Mouse (Mus musculus) G1E (cell line): ENCODE measurements around the gene Cotl1. TPM values are rescaled to one million over a fixed set of nuclear protein-coding genes. Genes with fewer than 3 reads are reported as not detected.
A peak's percentile ranks its signal among the peaks of the same experiment; 100 is the strongest.

Experiments
- ATAC-seq: 2 replicates; pipeline ENCODE4 v1.8.0; 2016; ENCODE audit warnings: mild to moderate bottlenecking; ENCODE audit not compliant: insufficient number of reproducible peaks, poor library complexity, low FRiP score, severe bottlenecking; ENCODE audit errors: extremely low read depth
- DNase-seq: peaks from one replicate; pipeline ENCODE4 v3.0.0; 2012; ENCODE audit warnings: low spot score
- H3K27me3 ChIP-seq: 2 replicates; pipeline ENCODE4 v1.6.1; 2012; ENCODE audit warnings: mild to moderate bottlenecking, low read length, inconsistent platforms; ENCODE audit not compliant: insufficient read depth
- H3K36me3 ChIP-seq: replicated peaks from 2 replicates; pipeline ENCODE3; 2012; ENCODE audit warnings: mild to moderate bottlenecking, inconsistent platforms
- H3K4me1 ChIP-seq: 2 replicates; pipeline ENCODE4 v1.6.1; 2012; ENCODE audit warnings: low read depth, low read length, inconsistent platforms, mixed read lengths; ENCODE audit not compliant: insufficient read depth
- H3K4me3 ChIP-seq: 2 replicates; pipeline ENCODE4 v1.5.1; 2012; ENCODE audit warnings: low read depth, mild to moderate bottlenecking, inconsistent platforms, low read length, moderate library complexity, mixed read lengths
- H3K9me3 ChIP-seq: replicated peaks from 2 replicates; pipeline ENCODE4 v1.6.1; 2012; ENCODE audit warnings: inconsistent platforms
- CTCF ChIP-seq: IDR thresholded peaks from 2 replicates; pipeline ENCODE4 v1.5.1; 2012; ENCODE audit warnings: low read depth, low read length, inconsistent platforms, mixed read lengths
- GATA1 ChIP-seq: IDR thresholded peaks from 2 replicates; pipeline ENCODE4 v1.6.1; 2012; ENCODE audit warnings: borderline replicate concordance, low read length, inconsistent platforms, mixed read lengths
- GATA2 ChIP-seq: IDR thresholded peaks from 2 replicates; pipeline ENCODE4 v1.6.1; 2012; ENCODE audit warnings: low read depth, low read length, inconsistent platforms, borderline replicate concordance
- POLR2AphosphoS5 ChIP-seq: IDR thresholded peaks from 2 replicates; pipeline ENCODE4 v1.6.1; 2012; ENCODE audit warnings: low read depth, low read length, inconsistent platforms; ENCODE audit not compliant: insufficient replicate concordance
- TAL1 ChIP-seq: conservative IDR thresholded peaks from 2 replicates; pipeline ENCODE4 v1.6.1; 2012; ENCODE audit warnings: low read depth, low read length, inconsistent platforms, mixed read lengths
- polyA plus RNA-seq: library from polyadenylated mRNA; stranded (reverse); fragments of >175 nt; gene quantifications from 2 replicates; pipeline ENCODE4 v1.2.3, GENCODE M21; 2012
- total RNA-seq, 2 experiments: library from RNA; stranded (forward) in 1 of 2; stranded (reverse) in 1 of 2; fragments of 200-1000 nt in 1 of 2; fragments of >200 nt in 1 of 2; fragmentation: Nextera tagmentation in 1 of 2; gene quantifications; 2 replicates each; pipeline ENCODE4 v1.2.3; 2014 to 2017

The Cotl1 gene
- total and polyA plus RNA-seq, 3 experiments: 23.9 to 72.5 (median 63.4) TPM

GRCm38 (mm10) chr8:119807687-119808086 lies 32.7 kb downstream of the Cotl1 start:
- no peak for TF ChIP-seq GATA1
- TF ChIP-seq CTCF: no peak
- no peak for TF ChIP-seq POLR2AphosphoS5
- no peak for TF ChIP-seq TAL1
- no peak for TF ChIP-seq GATA2
- Histone ChIP-seq H3K4me3 (no peak overlapping the region), H3K36me3 (no peaks in the 10 kb centered on the region), H3K27me3 (peaks cover 35% of the 10 kb centered on the region), H3K9me3 (no peaks in the 10 kb centered on the region), H3K4me1 (peaks cover 7% of the 10 kb centered on the region)
- DNase-seq: no peak
- no peak for ATAC-seq

GRCm38 (mm10) chr8:119806422-119807263 lies 33.7 kb downstream of the Cotl1 start:
- Histone ChIP-seq H3K27me3 (peaks cover 35% of the 10 kb centered on the region), H3K4me3 (no peak overlapping the region), H3K4me1 (no peaks in the 10 kb centered on the region), H3K36me3 (no peaks in the 10 kb centered on the region), H3K9me3 (no peaks in the 10 kb centered on the region)
- TF ChIP-seq POLR2AphosphoS5 (no peak), CTCF (no peak), GATA1 (no peak), GATA2 (no peak), TAL1 (no peak)
- DNase-seq: no peak
- ATAC-seq: no peak

GRCm38 (mm10) chr8:119805275-119805674 lies 35.1 kb downstream of the Cotl1 start:
- peaks cover 32% of the 10 kb centered on the region for H3K27me3 ChIP-seq
- ATAC-seq: no peak; the same call in 1 of the 2 replicates
- TF ChIP-seq TAL1: no peak
- no peaks in the 10 kb centered on the region for H3K36me3 ChIP-seq
- no peaks in the 10 kb centered on the region for H3K4me1 ChIP-seq
- no peak overlapping the region for H3K4me3 ChIP-seq
- no peak for DNase-seq
- H3K9me3 ChIP-seq: no peaks in the 10 kb centered on the region

GRCm38 (mm10) chr8:119802592-119802991 lies 37.8 kb downstream of the Cotl1 start:
- Histone ChIP-seq H3K9me3 (no peaks in the 10 kb centered on the region), H3K36me3 (no peaks in the 10 kb centered on the region), H3K4me3 (no peak overlapping the region), H3K4me1 (peaks cover 6% of the 10 kb centered on the region), H3K27me3 (peaks cover 33% of the 10 kb centered on the region)
- DNase-seq (no peak), ATAC-seq (no peak)
- peak; percentile 57; the same call in 1 of the 2 replicates for TF ChIP-seq CTCF
- TF ChIP-seq TAL1: no peak
- TF ChIP-seq GATA2: no peak
- no peak for TF ChIP-seq POLR2AphosphoS5
- no peak for TF ChIP-seq GATA1

GRCm38 (mm10) chr8:119801168-119801567 lies 39.2 kb downstream of the Cotl1 start:
- ATAC-seq (no peak), DNase-seq (no peak)
- Histone ChIP-seq H3K4me1 (peaks cover 6% of the 10 kb centered on the region), H3K4me3 (no peak overlapping the region), H3K9me3 (no peaks in the 10 kb centered on the region), H3K27me3 (peaks cover 34% of the 10 kb centered on the region), H3K36me3 (no peaks in the 10 kb centered on the region)
- TF ChIP-seq GATA1 (no peak), POLR2AphosphoS5 (no peak), CTCF (no peak), GATA2 (no peak), TAL1 (no peak)

GRCm38 (mm10) chr8:119798965-119799264 lies 41.4 kb downstream of the Cotl1 start:
- Histone ChIP-seq H3K4me3 (no peak overlapping the region), H3K4me1 (peaks cover 6% of the 10 kb centered on the region), H3K36me3 (no peaks in the 10 kb centered on the region), H3K9me3 (no peaks in the 10 kb centered on the region), H3K27me3 (peaks cover 23% of the 10 kb centered on the region)
- ATAC-seq: no peak
- no peak for DNase-seq
- TF ChIP-seq TAL1: no peak
- TF ChIP-seq CTCF: no peak
- no peak for TF ChIP-seq GATA2
- no peak for TF ChIP-seq POLR2AphosphoS5
- no peak for TF ChIP-seq GATA1

- H3K4me1 ChIP-seq: peaks cover 6% of the 10 kb centered on the region
- no peaks in the 10 kb centered on the region for H3K36me3 ChIP-seq
- H3K9me3 ChIP-seq: no peaks in the 10 kb centered on the region
- H3K4me3 ChIP-seq: no peak overlapping the region
- TF ChIP-seq TAL1: no peak
- TF ChIP-seq GATA2: no peak
- no peak for TF ChIP-seq POLR2AphosphoS5
- no peak for TF ChIP-seq CTCF
- no peak for TF ChIP-seq GATA1
- H3K27me3 ChIP-seq: peaks cover 23% of the 10 kb centered on the region
- DNase-seq (no peak), ATAC-seq (peak; percentile 60)
Observed at GRCm38 (mm10) chr8:119798170-119798964, 42.0 kb downstream of the Cotl1 start.
